Mouse (Mus musculus) layer of hippocampus, adult 9-11 months (tissue): Measurements from ENCODE around the gene Zfp750.

ENCODE experiments used
- DNase-seq: peaks from one replicate; pipeline ENCODE4 v3.0.0; 2022

Gene Zfp750

DNA sequence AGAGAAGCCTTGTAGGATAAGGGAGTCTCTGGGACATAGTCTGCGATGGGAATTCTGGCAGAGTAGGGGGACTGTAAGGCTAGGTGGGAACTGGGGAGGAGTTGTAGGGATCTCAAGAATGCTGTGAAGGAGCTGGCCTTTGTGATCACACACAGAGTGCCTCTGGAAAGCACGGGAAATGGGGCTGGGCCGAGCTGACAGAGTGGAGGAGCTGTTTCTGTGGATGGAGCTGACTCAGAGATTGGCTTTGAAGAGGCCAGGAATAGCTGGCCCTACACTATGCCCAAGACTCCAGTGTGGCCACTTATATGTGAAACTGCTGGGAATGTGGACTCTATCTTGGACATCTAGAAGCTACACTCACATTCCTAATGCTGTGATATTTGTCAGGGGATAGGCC is 17.4 kb upstream of the Zfp750 start:
- no peak for DNase-seq

DNA sequence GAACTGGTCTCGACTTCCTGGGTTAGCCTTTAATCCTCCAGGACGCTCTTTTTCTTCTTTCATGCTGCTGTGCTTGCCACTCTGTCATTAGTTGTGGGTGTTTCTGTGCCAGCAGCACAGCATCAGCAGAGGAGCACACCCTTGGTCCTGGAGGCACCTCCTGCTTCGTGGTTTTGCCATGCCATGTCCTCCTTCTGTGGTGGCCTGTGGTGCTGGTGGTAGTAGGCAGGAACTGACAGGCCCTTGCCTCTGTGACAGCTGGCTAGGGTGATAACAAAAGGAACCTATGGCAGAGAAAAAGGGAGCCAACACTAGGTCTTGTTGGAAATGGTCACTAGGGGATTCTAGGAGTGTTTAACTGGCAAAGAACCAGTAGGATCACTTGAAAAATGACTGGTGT is 10.6 kb upstream of the Zfp750 start:
- DNase-seq: no peak

DNA sequence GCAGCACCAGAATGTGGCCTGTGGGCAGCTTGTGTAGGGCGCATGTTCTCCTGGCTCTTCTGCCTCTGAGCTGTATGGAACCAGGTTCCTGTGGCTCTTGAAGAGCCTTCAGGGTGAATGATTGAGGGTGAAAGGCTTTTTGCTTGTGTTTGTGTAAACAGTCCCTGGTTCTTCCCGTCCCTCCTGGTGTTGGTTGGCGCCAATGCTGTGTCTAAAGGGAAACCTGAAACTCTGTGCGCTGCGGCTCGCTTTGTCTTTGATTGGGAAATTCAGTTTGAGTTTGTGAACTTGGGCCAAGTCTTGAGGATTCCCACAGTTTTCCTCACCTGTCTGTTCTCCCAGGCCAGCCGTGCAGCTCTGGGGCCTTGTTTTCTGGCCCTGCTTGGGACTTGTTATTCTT is 5.1 kb upstream of the Zfp750 start:
- DNase-seq: no peak

DNA sequence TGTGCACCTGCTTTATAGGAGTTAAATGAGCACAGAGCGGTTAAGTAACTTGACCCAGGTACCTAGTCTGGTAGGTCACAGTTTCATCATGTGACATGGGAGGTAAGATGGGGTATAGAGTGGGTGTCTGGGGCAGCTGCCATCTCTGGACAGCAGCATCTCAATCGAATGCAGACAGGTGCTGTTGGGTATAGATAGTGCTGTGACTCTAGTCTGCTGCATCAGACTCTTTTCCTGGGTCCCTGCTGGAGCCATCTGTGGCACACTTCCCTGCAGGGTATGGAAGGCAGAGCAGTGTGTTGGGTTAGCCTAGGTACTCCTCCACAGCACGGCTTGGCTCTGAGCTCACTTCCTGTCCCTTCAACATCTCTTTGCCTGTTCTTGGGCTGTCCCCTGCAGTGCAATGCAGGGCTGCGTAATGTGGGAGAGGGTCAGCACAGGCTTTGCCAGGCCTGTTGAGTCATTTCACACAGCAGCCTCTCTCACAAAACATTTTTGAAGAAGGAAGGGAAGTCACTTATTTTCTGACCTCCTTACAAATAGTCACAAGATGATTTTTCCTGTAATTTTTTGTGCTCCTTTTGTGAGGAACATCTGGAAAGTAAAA is 3.1 kb upstream of the Zfp750 start:
- no peak for DNase-seq

DNA sequence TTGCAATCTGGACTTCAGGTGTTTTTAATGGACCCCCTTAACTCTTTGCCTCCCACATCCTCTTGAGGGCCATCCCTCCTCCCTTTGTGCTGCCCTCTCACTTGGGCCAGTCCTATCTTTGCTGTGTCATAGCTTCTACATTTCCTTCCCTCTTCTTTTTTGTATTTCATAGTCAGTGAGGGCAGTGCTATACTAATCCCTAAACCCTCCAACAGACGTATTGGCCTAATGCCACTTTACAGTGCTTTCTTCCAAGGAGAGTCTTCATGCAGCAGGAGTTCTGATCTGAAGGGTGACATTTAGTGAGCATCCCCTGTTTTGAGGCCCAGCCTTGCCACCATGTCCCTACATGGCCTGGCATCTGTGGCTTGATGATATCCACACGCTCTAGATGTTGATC is 1.6 kb upstream of the Zfp750 start:
- no peak for DNase-seq

DNA sequence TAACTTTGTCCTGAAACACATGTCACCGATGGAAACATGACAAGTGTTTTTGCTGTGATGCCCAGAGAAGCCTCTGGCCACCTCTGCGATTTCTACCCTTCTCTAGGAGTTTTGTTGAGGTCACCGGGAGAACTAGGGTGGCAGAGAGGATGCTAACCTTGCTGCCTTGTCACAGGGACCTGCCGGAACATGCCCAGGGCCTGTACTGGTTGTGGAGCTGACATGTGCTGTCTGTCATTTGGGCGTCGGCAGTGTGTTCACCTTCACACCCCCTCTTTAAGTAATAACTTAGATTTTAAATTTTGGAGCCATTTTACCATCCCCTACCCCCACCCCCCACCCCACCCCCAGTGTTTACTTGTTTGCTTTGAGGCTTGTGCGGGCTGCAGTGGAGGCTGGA is 570 bp upstream of the Zfp750 start:
- no peak for DNase-seq

DNA sequence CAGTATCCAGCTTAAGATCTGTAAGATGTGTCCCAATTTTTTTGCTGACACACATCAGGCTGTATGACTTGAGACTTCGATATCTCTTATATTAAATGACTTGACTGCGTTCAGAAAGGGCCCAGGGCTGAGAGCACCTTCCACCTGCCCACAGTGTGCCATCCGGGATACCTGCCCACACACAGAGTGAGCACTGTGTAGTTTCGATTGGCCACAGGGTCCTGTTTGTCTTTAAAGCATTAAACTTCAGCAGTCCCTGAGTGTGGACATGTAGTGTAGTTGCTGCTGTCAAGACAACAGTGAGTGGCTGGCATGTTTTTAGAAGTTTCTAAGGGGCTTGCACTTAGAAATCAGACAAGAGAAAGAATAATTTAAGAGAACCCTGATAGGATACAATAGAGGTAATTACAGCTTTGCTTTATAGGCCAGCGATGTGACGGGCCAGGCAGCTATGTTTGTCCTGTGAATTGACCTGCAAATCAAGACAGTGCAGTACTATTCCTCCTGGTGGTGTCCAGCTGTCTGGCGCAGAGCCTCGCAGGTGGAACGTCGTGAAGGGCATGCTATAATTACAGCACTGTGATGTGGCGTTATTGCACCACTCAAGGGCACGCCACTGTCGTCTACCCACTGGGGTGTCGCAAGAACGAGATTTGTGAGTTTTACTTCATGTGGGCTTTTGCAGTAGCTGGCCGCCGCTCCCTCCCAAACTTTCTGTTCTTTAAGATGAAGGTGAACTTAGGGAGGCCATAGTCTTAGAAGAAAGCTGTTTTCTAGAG is 1.3 kb downstream of the Zfp750 start:
- DNase-seq: no peak

- DNase-seq: no peak
Observed at GRCm38 (mm10) chr11:121516906-121517305, 2.2 kb downstream of the Zfp750 start.

DNA sequence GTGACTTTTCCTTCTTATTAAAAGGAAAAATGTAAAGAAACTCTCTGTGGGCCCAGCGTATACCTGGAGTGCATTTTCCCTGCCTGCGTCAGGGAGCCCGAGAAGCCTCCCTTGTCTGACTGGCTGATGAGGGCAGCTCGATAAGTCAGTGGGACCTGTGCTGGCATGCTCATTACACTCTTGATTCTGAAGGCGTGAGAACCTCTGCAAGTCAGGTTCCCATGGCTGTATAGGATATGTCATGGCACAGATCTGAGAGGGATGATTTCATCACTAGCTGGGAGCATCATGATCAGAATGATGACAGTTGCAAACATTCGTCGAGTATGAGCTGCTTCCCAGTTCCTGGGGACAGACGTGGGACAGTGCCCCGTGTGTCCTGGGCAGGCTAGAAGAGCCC is 3.1 kb downstream of the Zfp750 start:
- no peak for DNase-seq

GRCm38 (mm10) chr11:121512896-121513572 is 6.1 kb downstream of the Zfp750 start:
- peak; percentile 66 for DNase-seq

GRCm38 (mm10) chr11:121510512-121511246 is 8.5 kb downstream of the Zfp750 start:
- DNase-seq: no peak

- no peak for DNase-seq
Observed at GRCm38 (mm10) chr11:121508478-121508877, 10.7 kb downstream of the Zfp750 start.

- no peak for DNase-seq
Observed at GRCm38 (mm10) chr11:121502000-121502860, 16.9 kb downstream of the Zfp750 start.

DNA sequence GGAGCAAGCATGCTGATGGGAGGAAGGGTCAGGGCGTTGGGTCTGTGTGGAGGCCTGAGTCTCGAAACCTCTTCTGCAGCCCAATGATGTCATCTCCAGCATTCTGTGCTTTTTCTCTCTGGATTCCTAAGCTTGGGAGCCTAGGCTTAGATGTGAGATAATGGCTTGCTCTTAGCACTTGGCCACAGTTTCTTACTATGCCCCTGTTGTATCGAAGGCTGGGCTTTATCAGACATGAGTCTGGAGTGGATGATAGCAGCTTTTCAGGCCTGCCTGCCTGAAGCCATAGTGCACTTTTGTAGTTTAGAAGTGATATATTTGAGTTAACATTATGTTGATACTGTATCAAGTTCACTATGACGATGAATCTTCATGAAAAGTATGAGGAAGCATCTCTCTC is 17.6 kb downstream of the Zfp750 start:
- no peak for DNase-seq

DNA sequence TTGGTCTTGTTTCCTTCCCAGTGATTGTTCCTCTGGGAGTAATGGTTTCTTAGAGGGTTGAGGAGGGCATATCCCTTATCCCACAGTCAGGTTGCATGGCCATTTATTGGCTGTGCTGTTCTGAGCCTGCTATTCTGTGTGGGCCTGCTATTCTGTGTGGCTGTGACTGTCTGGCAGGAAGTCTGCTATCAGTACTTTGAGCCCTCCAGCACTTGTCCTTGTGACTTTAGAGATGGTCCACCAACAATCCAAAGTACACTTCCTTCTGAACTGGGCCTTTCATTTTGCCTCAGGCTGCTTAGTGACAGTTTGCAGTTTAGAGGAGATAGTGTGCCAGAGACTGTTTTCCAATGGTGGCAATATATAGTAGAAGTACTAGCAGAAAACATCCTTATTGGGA is 18.5 kb downstream of the Zfp750 start:
- no peak for DNase-seq

DNA sequence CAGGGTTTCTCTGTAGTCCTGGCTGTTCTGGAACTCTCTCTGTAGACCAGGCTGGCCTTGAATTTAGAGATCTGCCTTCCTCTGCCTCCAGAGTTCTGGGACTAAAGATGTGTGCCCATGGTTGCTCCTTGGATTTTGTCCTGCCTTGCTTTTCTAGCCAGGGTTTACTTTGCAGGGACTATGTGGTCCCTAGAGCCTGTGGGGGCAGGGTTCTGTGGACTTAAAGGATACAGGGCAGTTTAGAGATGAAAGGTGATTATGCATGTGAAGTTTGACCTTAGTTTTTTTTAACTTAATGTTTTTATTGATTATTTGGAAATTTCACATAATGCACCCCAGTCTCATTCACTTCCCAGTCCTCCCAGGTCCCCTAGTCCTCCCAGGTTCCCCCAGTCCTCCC is 28.5 kb downstream of the Zfp750 start:
- DNase-seq: no peak

DNA sequence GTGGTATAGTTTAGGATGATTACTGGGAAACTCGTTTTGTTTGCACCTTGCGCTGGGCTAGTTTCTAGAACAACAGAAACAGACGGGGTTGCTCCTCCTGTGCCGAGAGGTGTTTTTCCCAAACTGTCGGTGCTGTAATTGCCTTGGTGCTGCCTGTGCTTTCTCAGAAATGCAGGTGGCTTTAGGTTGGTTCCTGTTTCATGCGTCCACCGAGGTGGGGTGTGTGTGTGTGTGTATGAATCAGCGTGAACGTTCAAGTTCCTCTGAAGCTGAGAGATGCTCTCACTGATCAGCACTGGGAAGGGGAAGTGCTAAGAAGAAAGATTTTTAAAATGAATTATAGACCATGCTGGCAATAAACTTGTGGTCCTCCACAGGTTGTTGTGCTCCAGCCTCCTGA is 33.3 kb downstream of the Zfp750 start:
- no peak for DNase-seq

DNA sequence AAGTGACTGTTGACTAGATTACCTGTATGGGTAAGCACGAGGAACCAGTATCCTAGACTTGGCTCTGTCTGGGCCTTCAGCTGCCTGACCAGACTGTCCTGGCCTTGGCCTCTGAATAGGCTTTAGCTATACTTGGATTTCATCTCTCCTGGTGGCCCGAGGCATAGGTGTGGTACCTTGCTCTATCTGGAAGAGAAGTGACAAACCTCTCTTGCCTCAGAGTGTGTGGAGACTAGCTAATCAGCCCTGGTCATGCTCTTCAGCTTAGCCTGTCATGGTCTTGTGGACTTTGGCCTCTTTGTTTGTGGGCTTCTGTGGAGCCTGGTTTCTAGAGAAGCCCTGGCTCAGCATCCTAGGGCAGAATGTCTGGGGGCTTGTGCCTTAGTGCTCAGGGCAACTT is 38.0 kb downstream of the Zfp750 start:
- DNase-seq: no peak

DNA sequence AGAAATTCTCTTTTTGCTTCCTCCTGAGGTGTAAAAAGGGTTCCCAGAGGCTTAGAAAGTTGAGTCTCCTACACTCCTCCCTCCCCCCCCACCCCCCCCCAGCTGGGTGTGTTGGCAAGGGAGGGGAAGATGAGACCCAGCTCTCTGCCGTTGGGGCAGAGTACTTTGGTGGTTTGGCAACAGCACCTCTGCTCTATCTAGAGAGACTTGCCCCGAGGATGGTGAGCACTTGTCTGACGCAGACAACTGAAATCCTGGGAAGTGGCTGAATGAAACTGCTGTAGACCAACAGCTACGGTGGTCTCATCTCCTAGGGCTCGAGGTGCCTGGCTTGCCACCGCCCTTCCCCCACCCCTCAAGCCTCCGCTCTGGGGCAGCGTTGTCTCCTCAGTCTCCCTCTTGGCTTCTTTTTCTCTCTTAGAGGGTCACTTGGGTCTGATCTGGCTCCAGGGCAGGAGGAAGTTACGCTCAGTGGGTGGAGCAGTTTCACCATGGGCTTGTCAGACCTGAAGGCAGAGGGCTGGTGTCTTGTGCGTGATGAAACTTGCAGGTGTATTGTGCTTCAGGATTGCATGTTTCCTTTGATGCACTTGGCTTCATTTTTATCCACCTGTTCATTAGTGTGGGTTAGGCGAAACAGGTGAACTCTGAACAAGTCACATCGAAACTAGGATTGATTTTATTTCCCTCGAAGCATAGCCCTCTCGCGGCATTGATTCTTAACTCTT is 39.5 kb downstream of the Zfp750 start:
- no peak for DNase-seq

- DNase-seq: peak; percentile 50
Observed at GRCm38 (mm10) chr11:121475699-121476415, 43.3 kb downstream of the Zfp750 start.

DNA sequence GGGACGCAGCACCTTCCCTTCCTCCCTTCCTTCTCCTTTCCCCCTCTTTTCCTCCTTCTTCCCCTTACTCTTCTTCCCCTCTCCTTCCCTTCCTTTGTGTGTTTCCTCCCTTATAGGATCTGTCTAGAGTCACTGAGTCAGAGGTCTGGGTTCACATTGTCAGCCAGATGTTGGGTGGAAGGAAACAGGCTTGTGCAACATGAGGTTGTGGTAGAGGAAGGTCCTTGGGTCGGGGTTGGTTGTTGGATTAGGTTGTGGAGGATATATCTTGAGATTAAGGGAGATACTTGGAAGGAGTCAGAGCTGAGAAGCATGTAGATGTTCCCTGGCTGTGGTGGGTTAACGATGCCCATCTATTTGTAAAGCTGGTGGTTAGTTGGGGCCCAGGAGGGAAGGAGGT is 44.3 kb downstream of the Zfp750 start:
- DNase-seq: no peak
